Mouse (Mus musculus): ENCODE results near the gene Prkacb.

GRCm38 (mm10) chr3:146769940-146770659 is 42.7 kb downstream of the Prkacb start:
- TF ChIP-seq CTCF (IDR thresholded peaks at IDR 0.05; ENCODE audit: control insufficient read depth, insufficient read depth, insufficient replicate concordance, low read depth, low read length) (no peak), POLR2A (IDR thresholded peaks at IDR 0.05; ENCODE audit: control insufficient read depth, low read depth, low read length) (no peak)
